Mouse (Mus musculus) cerebellum, adult 2 months (tissue): Measurements from ENCODE around the gene Ccdc13.

Source experiments
- CTCF ChIP-seq: fragments of 200-500 bp; IDR thresholded peaks from 2 replicates; pipeline ENCODE4 v1.5.1; 2011; ENCODE audit warnings: low read depth, mild to moderate bottlenecking, control low read depth, low read length, moderate library complexity, borderline replicate concordance; ENCODE audit not compliant: insufficient read depth
- POLR2A ChIP-seq: fragments of 200-500 bp; IDR thresholded peaks from 2 replicates; pipeline ENCODE4 v1.6.1; 2011; ENCODE audit warnings: low read length, control low read depth, borderline replicate concordance; ENCODE audit not compliant: insufficient read depth

GRCm38 (mm10) chr9:121867632-121868031 is 28.4 kb upstream of the Ccdc13 start:
- TF ChIP-seq CTCF: no peak
- no peak for TF ChIP-seq POLR2A
